Mouse (Mus musculus) gastrocnemius, postnatal 36 days (tissue): Measurements from ENCODE around the gene Parg. TPM values are rescaled to one million over a fixed set of nuclear protein-coding genes. Genes with fewer than 3 reads are reported as not detected.

Experiments used
- DNase-seq, 2 experiments: peaks; one replicate each; pipeline ENCODE4 v3.0.0; 2022
- intact Hi-C: fragments of 180-260 bp; cut with DNase I; formaldehyde crosslinking; loops from one replicate; pipeline ENCODE4 v1.15.1; 2025
- long read RNA-seq, 2 experiments: library from polyadenylated mRNA; stranded (forward); transcript quantifications; one replicate each; pipeline ENCODE4 v2.0.0; 2021
- total RNA-seq, 2 experiments: library from RNA; stranded (reverse); gene quantifications; 2 replicates each; pipeline ENCODE4 v1.2.3; 2021

Gene Parg
- total RNA-seq = 10 to 100 TPM; 17.1 to 19.9 TPM
- long read RNA-seq, experiment 1, full-length matches to known transcripts = 8 of 14 reads
- long read RNA-seq, experiment 1, partial matches to known transcripts = 0 of 14 reads
- long read RNA-seq, experiment 1, other reads (novel, unspliced or antisense) = 6 of 14 reads
- long read RNA-seq, experiment 2, full-length matches to known transcripts = 9 of 20 reads
- long read RNA-seq, experiment 2, partial matches to known transcripts = 4 of 20 reads
- long read RNA-seq, experiment 2, other reads (novel, unspliced or antisense) = 7 of 20 reads

DNA sequence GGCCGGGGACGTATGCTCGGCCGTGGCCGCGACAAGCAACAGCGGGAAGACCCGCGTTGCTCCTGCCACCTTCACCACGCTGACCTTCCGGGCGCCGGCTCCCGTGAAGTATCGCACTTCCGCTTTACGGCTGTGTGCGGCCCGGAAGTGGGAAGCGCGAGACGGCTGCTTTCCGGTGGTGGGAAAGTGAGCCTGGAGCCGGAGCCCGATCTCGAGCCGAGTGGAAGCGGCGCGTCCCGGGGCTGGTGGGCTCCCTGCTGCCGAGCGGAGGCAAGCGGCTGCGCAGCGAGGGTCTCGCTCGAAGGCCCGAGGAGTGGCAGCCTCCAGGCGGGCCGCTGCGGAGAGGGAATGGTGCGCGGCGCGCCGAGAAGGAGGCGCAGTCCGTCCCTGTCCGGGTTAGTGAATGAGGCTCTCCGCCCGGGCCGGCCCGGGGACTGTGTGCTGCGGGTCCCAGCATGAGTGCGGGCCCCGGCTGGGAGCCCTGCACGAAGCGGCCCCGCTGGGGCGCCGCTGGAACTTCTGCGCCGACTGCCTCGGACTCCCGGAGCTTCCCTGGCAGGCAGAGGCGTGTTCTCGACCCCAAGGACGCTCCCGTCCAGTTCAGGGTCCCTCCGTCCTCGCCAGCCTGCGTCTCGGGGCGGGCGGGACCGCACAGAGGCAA lies at the start of gene Parg, which contains the start of gene Timm23:
TSS of gene Parg (plus strand) at position 159 of the 661 bp plus-strand sequence.
TSS of gene Timm23 (minus strand) at position 108 of the 661 bp plus-strand sequence.
- peak; percentile 78 for DNase-seq
- intact Hi-C loops = no loop called here

DNA sequence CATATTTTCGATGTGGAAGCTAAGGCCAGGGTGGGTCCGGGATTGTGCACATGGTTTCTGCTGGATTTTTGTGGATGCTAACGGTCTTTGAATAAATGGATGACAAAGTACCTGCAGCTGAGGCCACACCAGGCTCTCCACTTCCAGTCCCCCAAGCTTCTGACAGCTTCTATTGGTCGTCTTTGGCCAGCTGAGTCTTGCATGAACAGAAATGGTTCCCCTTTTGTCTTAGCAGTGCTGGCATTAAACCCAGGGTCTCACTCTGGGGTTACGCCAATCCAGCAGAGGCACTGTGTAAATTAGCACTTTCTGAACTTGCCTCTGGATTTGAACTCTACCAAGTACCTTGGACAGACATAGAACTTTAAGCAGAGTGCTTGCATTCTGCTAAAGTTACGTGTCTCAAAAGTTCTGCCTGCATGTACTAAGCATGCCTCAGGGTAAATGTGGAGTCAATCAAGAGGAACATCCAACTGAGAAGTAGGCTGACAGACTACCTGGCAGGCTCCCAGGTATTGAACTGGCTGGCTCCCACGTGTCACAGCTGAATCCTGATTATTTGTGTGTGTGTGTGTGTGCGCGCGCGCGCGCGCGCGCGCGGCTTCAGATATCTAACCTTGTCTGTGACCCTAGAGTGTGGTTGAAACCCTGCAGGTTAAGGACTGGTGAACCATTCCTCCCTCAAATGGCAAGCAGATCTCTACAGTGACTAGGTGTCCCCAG lies 49.3 kb upstream of the Parg start:
- no peak for DNase-seq
- intact Hi-C loops = no loop called here

DNA sequence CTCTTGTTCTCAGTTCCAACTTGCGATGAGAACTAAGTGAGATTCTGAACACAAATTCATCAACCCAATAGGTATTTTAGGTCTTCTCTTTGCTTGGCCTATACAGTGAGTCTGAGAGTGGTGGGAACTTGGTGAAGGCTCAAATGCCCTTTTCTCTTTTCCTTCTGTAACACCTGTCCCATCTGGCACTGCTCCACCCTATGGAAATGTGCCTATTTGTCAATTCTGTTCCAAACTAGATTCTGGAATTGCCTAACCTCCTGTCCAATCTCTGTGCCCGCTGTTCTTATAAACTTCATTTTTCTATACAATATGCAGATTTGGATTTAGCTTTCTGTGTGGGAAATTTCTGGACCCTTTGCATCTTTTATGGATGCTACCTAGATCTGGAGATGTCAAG lies 48.6 kb upstream of the Parg start:
- DNase-seq = no peak
- intact Hi-C loops = no loop called here

DNA sequence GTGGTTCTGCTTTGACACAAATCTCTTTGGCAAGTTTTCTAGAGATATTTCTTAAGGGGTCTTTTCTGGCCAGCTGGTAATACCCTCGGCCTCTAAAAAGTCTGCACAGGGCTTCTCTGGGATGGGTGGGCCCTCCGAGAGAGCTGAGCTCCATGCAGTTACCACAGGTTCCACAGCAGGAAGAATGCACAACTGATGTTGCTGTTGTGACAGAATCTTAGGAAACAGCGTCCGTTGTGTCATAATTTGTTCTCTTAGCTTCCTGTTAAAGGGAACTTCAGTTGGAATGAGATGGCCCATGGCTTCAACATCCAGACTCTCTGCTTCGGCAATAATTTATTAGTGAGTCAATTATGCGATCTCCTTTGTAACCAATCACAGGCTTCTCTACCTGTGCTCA lies 47.0 kb upstream of the Parg start:
- intact Hi-C loops = no loop called here
- DNase-seq = no peak

DNA sequence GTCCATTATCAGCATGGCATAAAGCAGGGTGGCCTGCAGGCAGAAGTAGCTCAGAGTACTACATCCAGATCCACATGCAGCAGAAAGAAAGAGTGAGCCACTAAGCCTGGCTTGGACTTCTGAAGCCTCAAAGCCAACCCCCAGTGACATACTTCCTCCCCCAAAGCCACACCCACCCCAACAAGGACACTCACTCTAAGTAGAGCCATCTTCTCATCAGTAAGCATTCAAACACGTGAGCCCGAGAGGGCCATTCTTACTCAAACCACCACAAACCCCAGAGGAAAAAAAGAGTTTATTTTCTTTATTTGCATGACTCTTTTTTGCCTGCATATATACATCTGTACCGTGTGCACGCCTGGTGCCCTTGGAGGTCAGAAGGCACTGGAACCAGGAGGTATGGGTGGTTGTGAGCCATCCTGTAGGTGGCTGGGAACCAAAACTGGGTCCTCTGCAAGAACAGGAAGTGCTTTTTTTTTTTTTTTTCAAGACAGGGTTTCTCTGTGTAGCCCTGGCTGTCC lies 42.5 kb upstream of the Parg start:
- intact Hi-C loops = no loop called here
- no peak for DNase-seq

DNA sequence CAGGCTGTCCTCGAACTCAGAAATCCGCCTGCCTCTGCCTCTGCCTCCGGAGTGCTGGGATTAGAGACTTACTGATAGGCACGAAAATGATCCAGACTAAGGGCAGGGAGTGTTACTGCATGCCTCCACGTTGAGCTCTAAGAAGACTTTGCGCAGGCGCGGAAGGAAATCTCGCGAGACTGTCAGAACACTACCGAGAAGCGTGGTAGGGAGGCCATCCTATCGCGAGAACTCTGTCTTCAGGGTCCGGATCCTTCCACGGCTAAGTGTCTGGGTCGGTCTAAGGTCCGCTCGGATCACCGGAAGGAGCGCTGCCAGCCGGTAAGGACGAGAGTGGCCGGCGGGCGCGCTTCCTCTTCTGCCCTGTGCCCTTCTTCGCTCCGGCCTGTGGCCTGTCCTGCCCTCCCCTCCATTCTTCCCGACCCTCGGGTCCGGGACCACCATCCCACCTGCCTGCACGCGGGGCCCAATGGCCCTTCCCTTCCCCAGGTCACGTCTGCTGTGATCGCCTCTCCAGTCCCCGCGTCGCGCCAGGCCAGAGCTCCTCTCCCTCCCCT lies 42.0 kb upstream of the Parg start, which contains the start of gene Ncoa4:
TSS of gene Ncoa4 (plus strand) at position 176 of the 557 bp plus-strand sequence.
- peak; percentile 98 to 99 for DNase-seq
- intact Hi-C loops = no loop called here

DNA sequence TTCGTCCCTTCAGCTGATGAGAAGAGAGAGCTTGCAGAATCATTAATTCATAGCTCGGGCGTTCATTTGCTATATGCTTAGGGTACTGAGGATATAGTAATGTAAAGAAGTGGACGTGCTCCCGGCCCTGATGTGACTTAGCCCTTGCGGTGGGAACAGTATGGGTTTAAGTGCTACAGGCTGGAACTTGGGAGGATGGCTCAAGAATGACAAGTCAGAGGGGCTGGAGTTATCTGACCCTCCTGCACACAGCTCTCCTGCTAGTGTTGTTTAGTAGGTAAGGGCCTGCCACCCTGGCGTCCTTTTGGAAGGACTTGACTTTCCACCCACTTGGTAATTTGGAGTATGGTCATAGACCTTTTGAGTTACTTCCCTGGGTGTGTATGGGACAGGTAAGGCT lies 41.2 kb upstream of the Parg start:
- DNase-seq = no peak
- intact Hi-C loops = no loop called here

DNA sequence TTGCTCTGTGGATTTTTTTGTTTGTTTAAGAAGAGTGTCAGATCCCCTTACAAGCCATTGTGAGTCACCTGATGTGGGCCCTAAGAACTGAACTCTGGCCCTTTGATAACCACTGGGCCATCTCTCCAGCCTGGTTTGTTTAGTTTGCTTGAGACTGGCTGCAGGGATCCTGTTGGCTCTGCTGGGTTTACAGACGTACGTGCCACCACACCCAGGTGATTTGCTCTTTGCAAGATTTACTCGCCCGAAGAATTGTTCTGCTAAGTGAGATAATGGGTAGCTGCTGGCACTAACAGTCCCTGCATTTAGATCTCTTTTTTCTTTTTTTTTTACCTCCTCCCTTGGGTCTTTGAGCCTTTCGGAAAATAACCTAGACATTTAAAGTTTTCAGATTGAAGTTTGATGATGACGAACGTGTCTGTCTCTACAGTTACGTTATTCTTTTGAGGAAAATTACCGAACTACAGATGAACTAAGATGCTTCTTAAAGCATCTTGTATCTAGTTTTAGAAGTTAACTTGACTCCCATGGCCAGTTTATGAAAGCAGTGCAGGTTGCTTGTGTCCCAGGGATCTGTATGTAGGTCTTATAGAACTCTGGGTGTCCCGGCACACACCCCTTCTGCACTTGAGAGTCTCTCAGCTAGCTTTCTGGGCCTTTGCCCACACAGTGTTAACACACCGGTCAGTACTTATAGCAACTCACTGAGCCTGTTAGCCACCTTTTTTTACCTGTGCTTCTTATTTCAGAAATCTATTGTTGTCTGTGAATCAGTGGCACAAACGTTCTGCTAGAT lies 40.5 kb upstream of the Parg start:
- DNase-seq = no peak
- intact Hi-C loops = no loop called here

DNA sequence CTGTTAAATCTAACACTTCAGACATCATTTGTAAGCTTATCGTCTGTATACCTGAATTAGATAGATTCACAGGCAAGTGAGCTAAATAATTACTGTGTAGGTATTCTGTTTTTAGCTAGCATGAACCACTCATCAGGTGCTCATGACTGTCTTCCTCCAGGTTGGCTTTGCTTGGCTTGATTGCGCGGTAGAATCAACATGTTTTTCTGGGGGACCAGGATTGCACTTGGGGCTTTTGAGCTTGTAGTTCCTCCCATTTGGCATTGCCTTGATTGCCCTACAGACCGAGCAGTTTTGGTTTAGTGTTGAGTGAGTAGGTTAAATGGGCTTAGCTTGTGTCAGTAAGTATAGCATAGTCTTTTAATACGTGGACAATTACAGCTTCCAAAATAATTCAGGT lies 39.5 kb upstream of the Parg start:
- intact Hi-C loops = no loop called here
- no peak for DNase-seq

DNA sequence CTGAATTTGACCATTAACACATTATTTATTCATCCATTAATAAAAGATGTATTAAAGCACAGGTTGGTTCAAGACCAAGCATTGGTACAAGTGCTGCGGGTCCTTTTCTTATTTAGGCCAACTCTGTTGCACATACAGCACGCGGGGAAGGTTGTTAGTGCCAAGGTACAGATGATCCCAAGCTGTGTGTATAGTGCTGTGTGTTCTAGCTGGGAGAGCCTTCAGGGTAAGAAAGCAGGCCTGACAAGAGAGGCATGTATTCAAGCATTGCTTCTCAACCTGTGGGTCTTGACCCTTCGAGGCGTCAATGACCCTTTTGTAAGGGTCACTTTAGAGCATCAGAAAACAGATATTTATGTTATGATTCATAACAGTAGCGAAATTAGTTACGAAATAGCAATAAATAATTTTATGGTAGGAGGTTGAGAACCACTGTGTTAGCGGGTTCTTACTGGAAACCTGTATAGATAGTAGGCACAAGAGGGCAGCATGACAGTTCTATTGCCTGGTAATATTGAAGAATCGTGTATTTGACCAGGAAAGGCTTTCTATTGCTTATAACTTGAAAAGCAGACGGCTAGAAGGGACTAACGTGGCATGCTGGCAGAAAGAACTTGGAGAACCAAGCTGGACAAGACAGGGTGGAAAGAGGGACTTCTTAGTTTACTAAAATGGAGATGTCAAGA lies 38.4 kb upstream of the Parg start:
- intact Hi-C loops = no loop called here
- no peak for DNase-seq

DNA sequence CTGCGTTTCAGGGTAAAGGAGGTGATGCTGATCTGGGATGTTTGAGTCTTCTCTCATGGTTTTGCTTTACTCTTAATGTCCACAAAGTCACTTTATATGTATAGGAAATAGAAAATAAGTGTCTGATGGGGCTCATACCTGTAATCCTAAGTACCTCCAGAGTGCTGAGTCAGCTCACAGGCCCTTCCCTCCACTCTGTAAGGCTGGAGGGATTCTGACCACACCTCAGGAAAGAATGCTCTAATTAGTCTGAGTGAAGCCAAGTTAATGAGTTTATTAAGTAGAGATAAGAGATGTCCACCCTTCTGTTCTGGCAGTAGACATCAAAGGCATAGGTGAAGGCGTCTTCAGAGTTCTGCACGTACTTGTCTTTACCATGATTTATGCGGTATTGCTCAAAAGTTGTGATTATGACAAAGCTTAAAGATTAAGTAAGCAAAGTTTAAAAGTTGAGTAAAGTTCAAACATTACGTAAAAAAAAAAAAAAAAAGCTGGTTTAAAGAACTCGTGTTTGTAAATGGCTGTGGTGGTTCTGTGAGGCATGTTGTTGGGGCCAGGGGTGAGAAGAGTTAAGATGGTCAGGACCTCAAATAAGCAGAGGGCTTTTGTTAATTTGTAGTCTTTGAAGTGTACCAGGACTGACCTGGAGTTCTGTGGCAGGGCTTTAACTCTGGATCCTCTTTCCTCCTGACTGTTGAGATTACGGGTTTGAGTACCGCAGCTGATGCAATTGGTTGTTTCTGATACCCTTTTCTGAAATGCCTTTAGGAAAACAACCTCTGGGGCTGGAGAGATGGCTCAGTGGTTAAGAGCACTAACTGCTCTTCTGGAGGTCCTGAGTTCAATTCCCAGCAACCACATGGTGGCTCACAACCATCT lies 37.3 kb upstream of the Parg start:
- intact Hi-C loops = no loop called here
- no peak for DNase-seq

DNA sequence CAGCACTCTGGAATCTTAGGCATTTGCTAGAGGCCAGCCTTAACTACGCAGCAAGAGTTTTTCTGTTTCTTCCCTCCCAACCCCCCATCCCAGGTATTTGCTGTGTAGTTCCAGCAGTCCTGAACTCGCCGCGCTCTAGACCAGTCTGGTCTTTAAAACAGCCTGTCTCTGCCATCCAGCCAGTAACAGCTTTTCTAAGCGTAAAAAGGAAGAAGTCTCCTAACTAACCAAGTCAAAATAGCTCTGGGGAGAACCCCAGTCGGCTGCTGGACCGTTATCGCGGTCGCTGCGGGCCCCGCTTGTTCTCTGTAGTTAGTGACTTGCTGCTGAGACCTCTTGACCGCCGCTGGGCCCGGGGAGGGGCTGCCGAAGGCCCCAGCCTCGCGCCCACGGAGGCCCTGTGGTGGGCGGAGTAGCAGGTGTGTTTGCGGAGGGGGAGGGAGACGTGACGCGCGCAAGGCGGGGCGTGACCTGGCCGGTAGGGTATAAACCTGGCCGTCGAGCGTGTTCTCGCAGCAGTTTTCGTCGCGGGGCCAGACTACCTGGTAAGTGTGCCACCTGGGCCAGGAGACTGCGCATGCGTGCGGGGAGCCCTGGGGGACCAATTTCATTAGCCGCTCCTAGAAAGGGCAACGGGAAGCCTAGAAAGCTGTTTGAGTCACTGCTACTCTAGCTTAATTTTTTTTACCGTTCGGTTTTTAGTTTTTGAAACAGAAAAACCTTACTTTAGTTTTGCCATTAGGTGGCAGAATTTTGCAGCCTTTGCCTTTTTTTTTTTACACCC lies 36.3 kb upstream of the Parg start:
- intact Hi-C loops = no loop called here

DNA sequence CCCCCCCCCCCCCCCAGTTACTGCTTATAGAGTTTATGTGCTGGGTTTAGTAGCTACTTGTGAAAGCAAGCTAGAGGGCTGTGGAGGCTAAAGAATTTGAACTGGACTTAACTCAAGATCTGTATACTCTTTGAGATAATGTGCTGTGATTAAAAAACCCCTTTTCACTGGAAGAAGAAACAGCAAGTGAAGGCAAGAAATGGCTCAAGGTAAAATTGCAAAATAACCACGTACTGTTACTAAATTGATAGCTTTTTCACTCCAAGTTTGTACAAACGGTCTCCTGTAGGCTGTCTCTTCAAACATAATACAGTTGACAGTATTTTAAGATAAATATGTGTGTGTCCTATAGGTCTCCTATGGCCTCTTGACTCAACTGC lies 35.7 kb upstream of the Parg start:
- intact Hi-C loops = no loop called here
- DNase-seq = no peak

More for the DNA sequence above, 36.3 kb upstream of the Parg start:
- peak; percentile 47 to 49 for DNase-seq

DNA sequence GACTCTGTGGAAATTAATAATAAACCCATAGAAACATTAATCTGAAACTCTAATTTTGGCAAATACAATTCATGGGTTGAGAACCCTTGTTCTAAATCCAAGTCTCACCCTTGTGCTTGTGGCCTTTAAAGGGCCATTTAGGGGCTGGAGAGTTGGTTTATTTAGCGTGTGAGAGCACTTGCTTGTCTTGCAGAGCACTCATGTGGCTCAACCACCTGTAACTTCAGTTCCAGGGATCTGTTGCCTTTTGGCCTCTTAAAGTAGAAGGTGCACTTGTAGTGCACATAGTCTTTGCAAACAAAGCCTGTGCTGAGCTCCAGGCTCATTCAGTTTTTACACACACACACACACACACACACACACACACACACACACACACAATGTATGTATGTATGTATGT lies 34.9 kb upstream of the Parg start:
- intact Hi-C loops = no loop called here

DNA sequence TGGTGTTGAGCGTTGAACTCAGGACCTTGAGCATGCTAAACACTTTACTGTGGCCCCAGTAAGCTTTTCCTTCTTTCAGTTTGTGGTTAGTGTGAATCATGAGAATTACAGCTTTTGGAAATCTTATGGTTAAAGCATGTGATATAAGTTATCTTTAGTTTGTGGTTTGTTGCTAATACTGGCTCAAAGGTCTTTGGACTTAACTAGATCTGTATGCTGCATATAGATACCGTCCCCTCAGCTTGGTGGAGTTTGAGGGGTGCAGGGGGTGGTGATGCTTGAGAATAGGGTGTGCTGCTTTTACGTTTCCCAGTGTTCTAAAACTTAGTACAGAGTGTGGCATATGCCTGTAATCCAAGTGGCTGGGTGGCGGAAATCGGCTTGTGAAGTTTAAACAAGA lies 34.4 kb upstream of the Parg start:
- no peak for DNase-seq
- intact Hi-C loops = no loop called here

More for the DNA sequence above, 34.9 kb upstream of the Parg start:
- no peak for DNase-seq

DNA sequence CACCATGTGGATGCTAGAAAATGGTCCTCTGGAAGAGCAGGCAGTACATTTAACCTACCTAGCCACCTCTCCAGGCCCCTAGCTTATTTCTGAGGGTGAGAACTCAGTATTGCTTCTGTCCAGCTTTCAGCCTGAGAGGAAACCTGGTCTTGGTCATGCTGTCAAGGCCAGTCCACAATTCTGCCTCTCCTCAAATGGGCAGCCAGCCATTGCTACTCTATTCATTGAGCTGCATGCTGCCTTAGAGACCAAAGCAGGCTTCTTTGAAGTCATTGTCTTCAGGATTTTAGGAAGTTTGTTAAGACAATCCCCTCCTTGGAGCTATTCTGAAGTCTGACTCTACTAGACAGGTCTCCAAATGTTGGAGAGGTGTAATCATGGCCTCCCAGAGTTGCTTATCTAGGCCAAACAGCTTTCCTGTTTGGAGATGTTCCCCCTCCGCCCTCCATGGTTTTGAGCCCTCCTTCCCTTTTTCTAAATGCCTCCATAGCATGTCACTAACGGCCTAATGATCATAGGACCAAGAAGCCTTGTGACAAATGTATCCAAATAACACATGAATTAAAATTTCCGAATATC lies 33.0 kb upstream of the Parg start:
- intact Hi-C loops = no loop called here
- no peak for DNase-seq

DNA sequence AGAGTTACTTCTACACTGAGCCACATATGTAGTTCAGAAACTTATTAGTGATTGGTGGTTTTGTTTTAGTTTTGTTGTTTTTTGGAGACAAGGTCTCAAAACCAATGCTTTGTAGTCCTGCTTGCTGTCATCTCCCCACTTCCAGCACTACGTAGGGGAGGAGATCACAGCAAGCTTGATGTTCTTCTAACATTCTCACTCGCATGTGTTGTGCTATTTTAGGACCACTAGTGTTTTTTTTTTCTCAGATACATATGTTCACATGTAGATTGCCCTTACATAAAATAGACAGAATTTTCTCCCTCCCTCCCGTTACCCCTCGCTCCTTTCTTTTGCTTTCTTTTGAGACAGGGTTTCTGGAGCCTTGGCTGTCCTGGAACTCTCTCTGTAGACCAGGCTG lies 31.6 kb upstream of the Parg start:
- DNase-seq = no peak
- intact Hi-C loops = no loop called here

DNA sequence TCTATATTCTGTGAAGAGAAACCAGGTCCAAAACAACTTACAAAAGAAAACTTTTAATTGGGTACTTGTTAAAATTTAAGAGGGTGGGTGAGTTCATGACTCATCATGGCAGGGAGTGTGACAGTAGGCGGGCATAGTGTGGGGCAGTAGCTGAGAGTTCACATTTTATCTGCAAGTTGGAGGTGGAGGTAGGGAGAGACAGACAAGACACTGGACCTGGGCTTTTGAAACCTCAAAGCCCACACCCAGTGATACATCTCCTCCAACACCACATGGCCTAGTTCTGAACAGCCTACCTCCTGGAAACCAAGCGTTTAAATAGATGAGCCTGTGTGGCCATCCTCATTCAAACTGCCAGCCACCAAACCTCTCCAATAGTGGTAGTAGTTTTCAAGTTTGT lies 26.4 kb upstream of the Parg start:
- intact Hi-C loops = no loop called here
- DNase-seq = no peak
